Mouse (Mus musculus) CD4-positive, CD25-positive, alpha-beta regulatory T cell, adult 2 months (primary cell): ENCODE measurements around the gene Dhrs3.

Experiments
- DNase-seq: peaks from one replicate; pipeline ENCODE4 v3.0.0-alpha.2; 2012; ENCODE audit warnings: low read depth, low spot score

The Dhrs3 gene

GRCm38 (mm10) chr4:144972948-144973720 lies 80.5 kb downstream of the Dhrs3 start:
- no peak for DNase-seq

- no peak for DNase-seq
Measured at GRCm38 (mm10) chr4:144974458-144974857, 81.8 kb downstream of the Dhrs3 start.

DNA sequence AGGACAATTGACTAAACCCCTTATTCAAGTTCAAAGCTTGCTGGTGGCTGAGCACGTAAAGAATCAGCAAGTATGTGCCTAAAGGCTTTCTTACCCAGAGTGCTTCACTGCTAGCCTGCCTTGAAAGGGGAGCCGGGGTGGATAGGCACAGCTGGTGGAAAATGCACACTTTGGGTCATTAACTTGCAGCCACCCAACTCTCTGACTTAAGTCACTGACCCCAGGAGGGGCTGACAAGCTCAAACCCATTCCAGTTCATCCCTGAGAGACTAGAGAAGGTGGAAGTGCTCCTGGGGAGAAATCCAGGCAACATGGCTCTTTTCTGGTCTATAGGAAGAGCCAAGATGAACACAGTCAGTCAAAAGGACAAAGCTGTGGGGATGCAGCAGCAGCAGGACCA lies 82.9 kb downstream of the Dhrs3 start:
- no peak for DNase-seq

DNA sequence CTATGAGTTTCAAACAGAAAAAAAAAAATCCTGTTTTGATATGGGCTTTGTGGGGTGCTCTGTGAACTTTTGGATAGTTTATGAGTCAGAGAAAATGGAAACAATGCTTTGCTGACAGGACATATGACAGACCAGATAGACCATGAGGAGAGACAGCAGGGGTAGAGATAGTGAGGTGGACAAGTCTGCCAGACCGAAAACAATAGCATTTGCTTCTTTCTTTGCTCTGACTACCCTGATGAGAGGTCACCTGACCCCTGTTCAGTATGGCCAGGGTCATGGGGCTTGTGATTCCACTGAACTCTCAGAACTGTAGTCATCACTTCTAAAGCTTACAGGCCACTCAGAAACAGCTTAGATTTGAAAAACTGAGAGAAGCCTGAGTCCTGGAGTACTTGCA lies 84.4 kb downstream of the Dhrs3 start:
- no peak for DNase-seq
